Mouse (Mus musculus): ENCODE measurements around the gene Sqstm1. TPM values are rescaled to one million over a fixed set of nuclear protein-coding genes. Genes with fewer than 3 reads are reported as not detected.

The Sqstm1 gene
- polyA plus RNA-seq, 1 experiment from 2014 or later = 422 TPM

DNA sequence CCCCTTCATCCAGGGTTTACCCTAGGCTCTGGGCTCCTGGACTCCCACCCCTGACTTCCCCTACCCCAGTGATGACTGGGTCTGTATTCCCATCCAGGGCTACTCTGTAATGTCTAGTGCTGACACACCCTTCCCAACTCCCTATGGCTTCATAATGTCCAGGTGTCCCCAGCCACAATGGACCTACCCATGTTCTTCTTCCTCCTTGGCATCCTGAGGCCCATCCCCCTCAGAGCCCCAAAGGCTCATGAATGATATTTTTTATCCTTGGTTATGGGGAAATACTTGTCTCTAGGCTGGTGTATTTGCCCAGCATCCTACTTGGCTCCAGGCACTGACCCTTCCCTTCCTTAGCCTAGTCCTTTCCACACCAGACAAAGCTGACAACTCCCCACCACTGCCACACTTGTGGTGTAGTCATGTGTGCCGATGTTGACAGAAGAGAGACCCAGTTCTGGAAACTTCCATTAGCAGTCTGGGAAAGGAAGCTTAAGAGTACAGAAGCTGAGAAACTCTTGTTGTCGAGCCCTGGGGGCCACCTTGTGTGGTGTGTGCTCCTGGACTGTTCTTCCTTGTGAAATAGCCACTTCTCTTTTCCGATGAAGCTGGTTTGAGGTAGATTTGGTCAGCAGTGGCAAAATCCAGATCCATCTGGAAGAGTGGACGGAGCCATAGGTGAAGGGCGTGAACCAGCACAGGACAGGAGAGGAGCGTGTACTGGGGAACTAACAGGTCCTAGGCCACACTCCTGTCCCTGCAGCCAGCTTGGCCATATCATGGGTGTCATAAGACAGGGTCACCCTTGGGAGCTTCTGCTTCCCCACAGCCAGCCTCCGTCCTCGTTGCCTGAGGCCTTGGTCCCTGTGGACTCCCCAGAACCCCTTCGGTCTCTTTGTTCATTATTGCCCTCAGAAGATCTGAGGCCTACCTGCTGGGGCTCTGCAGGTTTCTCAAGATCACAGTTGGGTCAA is 28.5 kb upstream of the Sqstm1 start:
- Histone ChIP-seq H3K9me3 (no peaks in the 10 kb centered on the region), H3K36me3 (peaks cover 13% of the 10 kb centered on the region), H3K27me3 (no peaks in the 10 kb centered on the region), H3K9ac (no peak overlapping the region), H3K4me3 (no peak overlapping the region), H3K4me2 (no peak overlapping the region), H3K27ac (replicated peaks) (no peak overlapping the region), H3K4me1 (replicated peaks) (peaks cover 19% of the 10 kb centered on the region)
- 89% methylated on average over 9 of the region's 9 CpGs for WGBS
- no peak for ATAC-seq (ENCODE audit: low FRiP score, low read depth)

DNA sequence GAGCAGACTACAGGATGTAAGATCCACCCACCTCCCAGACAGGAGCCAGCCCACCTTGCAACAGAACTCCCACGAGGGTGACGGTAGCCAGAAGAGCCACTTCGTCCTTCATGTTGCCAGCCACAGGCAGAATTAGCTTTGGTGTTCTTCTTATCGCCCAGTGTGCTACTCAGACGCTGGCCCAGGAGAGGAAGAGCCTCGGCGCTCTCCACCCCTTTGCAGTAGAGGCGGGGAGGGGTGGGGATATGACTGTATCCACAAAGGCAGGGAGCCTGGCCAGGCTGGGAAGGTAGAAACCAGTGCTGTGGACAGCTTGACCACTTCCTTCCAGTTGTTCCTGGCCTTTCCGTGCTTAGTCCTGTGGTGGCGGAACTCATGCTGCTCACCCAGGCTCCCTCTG is 27.7 kb upstream of the Sqstm1 start, which contains the start of gene Ltc4s:
TSS of gene Ltc4s (minus strand) at position 293 of the 400 bp plus-strand sequence.
- H3K9me3 ChIP-seq = no peaks in the 10 kb centered on the region
- H3K27me3 ChIP-seq = no peaks in the 10 kb centered on the region
- peaks cover 19% of the 10 kb centered on the region for H3K4me1 ChIP-seq (replicated peaks)
- peak within 1 kb of the TSS; percentile 96 for H3K4me2 ChIP-seq
- peak within 1 kb of the TSS; percentile 61 for H3K4me3 ChIP-seq
- ATAC-seq (ENCODE audit: low FRiP score, low read depth) = no peak
- H3K9ac ChIP-seq = no peak within 1 kb of the TSS
- H3K27ac ChIP-seq (replicated peaks) = no peak within 1 kb of the TSS
- peaks cover 20% of the 10 kb centered on the region for H3K36me3 ChIP-seq
- WGBS = 56% methylated on average over 10 of the region's 10 CpGs

DNA sequence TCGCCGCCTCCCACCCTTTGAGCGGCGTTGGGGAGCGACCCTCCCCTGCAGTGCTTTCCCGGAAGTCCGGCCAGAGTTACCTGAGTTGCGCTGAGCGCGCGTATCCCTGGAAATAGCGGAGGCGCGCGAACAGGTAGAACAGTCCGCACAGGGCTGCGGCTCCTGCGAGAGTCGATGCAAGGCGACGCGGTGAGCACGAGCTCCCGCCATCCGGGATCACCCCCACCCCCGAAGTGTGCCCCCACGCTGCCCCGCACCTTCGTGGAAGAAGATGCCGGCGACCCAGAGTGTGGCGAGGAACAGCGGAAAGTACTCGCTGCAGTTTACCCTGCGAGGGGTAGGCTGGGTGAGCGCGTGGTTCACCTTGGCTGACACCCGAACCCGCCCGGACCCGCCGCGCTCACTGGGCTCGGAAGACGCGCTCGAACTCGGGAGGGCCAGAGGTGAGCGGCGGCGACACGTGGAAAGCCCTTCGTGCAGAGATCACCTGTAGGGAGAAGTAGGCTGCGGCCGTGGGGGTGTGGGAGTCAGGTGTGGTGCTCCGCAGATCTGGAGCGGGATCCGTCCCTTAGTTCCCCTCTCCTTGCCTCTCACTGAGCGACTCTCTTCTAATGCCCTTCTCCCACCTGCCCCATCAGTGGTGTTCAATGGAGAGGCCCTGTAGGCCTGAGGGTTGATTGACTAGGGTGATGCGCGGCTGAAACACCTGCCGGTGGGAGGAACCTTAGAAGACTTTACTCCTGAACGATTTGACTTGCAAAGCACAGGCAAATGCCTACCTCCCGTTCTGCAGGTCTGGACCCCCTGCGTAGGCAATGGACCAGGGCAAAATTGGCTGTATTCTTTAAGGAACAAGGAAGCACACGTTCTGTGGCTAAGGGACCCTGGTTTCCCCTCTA is 26.6 kb upstream of the Sqstm1 start:
- Histone ChIP-seq H3K9me3 (no peaks in the 10 kb centered on the region), H3K27ac (replicated peaks) (no peak overlapping the region), H3K4me3 (peak overlapping the region; percentile 61), H3K36me3 (peaks cover 32% of the 10 kb centered on the region), H3K9ac (peak overlapping the region; percentile 48), H3K27me3 (no peaks in the 10 kb centered on the region), H3K4me1 (replicated peaks) (peaks cover 19% of the 10 kb centered on the region), H3K4me2 (peak overlapping the region; percentile 96)
- 2% methylated on average over 66 of the region's 66 CpGs for whole genome bisulfite sequencing
- ATAC-seq (ENCODE audit: low FRiP score, low read depth) = peak; percentile 45

DNA sequence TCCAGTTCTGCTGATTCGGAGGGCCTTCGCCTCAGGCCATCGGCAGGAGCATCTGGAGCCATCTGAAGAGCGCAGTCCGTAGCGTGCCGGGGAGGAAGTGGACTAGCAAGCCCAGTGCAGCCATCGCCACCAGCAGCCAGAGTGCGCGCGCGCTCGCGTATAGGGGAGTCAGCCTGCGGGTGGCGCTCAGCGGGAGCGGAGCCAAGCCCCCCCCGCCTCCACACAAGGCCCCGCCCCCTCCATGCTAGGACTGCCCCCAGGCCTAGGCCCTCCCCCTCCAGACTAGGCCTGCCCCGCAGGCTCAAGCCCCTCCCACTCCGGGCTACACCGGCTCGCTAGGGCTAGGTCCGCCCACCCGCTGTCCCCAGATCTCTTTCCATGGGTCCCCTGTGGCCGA is 25.9 kb upstream of the Sqstm1 start:
- Histone ChIP-seq H3K4me3 (peak overlapping the region; percentile 61), H3K4me2 (peak overlapping the region; percentile 96), H3K4me1 (replicated peaks) (peaks cover 19% of the 10 kb centered on the region), H3K36me3 (peaks cover 38% of the 10 kb centered on the region), H3K27me3 (no peaks in the 10 kb centered on the region), H3K9me3 (no peaks in the 10 kb centered on the region), H3K9ac (peak overlapping the region; percentile 48), H3K27ac (replicated peaks) (peak overlapping the region; percentile 32; the same call in 1 of the 2 replicates)
- ATAC-seq (ENCODE audit: low FRiP score, low read depth) = peak; percentile 89
- WGBS = under 1% methylated on average over 26 of the region's 27 CpGs

DNA sequence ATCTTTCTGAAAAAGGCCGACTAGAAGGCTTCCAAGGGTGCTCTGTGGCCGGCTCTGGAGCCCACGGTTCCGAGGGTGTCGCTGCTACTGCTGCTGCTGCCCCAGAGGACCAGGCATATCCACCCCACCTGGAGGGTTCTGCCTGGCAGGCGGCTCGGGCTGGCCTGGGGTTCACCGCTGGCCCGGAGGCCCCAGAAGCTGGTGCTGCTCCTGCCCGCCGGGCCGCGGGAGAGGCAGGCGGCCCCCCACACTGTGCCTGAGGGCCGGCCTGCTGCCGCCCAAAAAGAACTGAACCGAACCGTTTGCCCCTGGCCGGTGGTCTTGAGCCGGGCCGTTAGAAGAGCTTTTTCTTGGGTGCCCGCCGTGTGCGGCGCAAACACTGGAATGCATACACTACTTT is 24.0 kb upstream of the Sqstm1 start:
- Histone ChIP-seq H3K4me1 (replicated peaks) (peaks cover 27% of the 10 kb centered on the region), H3K9me3 (no peaks in the 10 kb centered on the region), H3K4me2 (no peak overlapping the region), H3K27ac (replicated peaks) (no peak overlapping the region), H3K4me3 (no peak overlapping the region), H3K36me3 (peaks cover 40% of the 10 kb centered on the region), H3K9ac (no peak overlapping the region), H3K27me3 (no peaks in the 10 kb centered on the region)
- ATAC-seq (ENCODE audit: low FRiP score, low read depth) = no peak
- WGBS = 95% methylated on average over 25 of the region's 25 CpGs

DNA sequence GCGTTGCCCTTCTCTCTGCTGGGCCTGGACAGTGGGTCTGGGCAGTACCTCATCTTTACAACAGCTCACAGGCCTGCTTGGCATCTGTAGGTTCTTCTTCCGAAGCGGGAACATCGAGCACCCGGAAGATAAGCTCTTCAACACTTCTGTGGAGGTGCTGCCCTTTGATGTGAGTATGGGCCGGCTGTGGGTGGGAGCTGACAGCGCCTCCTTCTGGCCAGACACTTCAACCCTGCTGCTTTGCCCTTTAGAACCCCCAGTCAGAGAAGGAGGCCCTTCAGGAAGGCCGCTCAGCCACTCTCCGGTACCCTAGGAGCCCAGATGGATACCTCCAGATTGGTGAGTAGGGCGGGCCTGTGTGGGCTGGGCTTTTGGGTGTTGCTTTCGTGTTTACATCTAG is 23.4 kb upstream of the Sqstm1 start:
- no peak for ATAC-seq (ENCODE audit: low FRiP score, low read depth)
- Histone ChIP-seq H3K27ac (replicated peaks) (no peak overlapping the region), H3K4me2 (no peak overlapping the region), H3K36me3 (peaks cover 40% of the 10 kb centered on the region), H3K9me3 (no peaks in the 10 kb centered on the region), H3K4me3 (no peak overlapping the region), H3K27me3 (no peaks in the 10 kb centered on the region), H3K4me1 (replicated peaks) (peaks cover 33% of the 10 kb centered on the region), H3K9ac (no peak overlapping the region)
- 86% methylated on average over 11 of the region's 11 CpGs for WGBS

DNA sequence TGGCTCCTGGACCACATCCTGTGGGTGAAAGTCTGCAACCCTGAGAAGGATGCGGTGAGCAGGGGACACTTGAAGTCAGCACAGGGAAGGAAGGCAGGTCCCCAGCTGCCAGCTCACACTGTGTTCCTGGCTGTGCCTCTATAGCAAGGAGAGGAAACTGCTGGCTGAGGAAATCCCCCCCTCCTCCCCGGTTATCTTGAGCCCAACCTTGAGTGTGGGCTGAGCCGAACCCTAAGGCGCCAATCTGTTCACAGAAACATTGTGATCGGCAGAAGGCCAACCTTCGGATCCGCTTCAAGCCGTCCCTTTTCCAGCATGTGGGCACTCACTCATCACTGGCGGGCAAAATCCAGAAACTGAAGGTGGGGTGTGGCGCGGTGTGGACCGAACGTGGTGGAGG is 22.4 kb upstream of the Sqstm1 start:
- H3K4me2 ChIP-seq = no peak overlapping the region
- H3K4me3 ChIP-seq = no peak overlapping the region
- peaks cover 39% of the 10 kb centered on the region for H3K4me1 ChIP-seq (replicated peaks)
- H3K36me3 ChIP-seq = peaks cover 40% of the 10 kb centered on the region
- H3K9ac ChIP-seq = no peak overlapping the region
- WGBS = 93% methylated on average over 13 of the region's 13 CpGs
- no peak overlapping the region for H3K27ac ChIP-seq (replicated peaks)
- no peak for ATAC-seq (ENCODE audit: low FRiP score, low read depth)
- no peaks in the 10 kb centered on the region for H3K27me3 ChIP-seq
- H3K9me3 ChIP-seq = no peaks in the 10 kb centered on the region

DNA sequence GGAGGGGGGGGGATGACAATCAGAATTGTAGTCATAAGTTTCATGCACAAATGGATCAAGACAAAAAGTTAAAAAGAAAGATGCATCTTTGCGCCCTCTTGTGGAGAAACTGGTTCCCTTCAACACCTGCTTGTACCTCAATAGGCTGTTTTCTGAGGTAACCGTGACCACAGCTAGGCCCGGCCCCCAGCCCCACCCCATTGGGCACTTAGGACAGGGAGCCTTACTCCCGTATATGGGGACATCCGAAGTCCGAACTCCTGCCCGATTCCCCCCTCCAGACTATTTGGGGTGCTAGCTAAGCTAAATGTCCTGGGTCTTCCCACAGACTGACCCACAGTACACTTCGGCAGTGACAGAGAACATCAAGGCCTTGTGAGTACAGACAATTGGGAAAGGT is 20.8 kb upstream of the Sqstm1 start:
- no peak for ATAC-seq (ENCODE audit: low FRiP score, low read depth)
- Histone ChIP-seq H3K36me3 (peaks cover 43% of the 10 kb centered on the region), H3K4me2 (peak overlapping the region; percentile 46), H3K27me3 (no peaks in the 10 kb centered on the region), H3K27ac (replicated peaks) (no peak overlapping the region), H3K9ac (no peak overlapping the region), H3K9me3 (no peaks in the 10 kb centered on the region), H3K4me3 (no peak overlapping the region), H3K4me1 (replicated peaks) (peaks cover 44% of the 10 kb centered on the region)
- 20% methylated on average over 8 of the region's 8 CpGs for WGBS

DNA sequence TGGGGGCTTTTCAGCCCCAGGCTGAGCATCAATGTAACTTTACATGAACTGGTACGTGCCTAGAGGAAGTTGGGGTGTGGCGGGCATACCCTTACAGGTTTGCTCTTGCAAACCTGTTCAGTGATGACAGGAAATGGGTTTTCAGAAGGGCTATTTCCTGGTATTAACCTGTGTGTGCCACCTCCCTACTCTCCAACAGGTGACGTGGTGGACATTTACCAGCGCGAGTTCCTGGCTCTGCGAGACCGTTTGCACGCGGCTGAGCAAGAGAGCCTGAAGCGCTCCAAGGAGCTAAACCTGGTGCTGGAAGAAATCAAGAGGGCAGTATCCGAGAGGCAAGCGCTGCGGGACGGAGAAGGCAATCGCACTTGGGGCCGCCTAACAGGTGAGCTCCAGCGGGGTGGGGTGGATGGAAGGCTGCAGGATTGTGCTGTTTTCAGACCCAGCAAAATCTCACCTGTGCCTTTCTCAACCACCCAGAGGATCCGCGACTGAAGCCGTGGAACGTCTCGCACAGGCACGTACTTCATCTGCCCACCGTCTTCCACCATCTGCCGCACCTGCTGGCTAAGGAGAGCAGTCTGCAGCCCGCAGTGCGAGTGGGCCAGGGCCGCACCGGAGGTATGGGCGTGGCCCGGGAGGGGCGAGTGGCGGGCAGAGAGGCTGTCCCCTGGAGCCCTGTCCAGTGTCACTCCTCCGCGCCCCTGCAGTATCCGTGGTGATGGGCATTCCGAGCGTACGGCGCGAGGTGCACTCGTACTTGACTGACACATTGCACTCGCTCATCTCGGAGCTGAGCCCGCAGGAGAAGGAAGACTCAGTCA is 20.1 kb upstream of the Sqstm1 start:
- no peaks in the 10 kb centered on the region for H3K27me3 ChIP-seq
- ATAC-seq (ENCODE audit: low FRiP score, low read depth) = no peak
- H3K9ac ChIP-seq = no peak overlapping the region
- 30% methylated on average over 45 of the region's 45 CpGs for WGBS
- H3K4me3 ChIP-seq = 0 out of 2 replicates have a peak overlapping the region, but pooled peaks have one; percentile 5
- peaks cover 43% of the 10 kb centered on the region for H3K36me3 ChIP-seq
- H3K27ac ChIP-seq (replicated peaks) = no peak overlapping the region
- H3K4me1 ChIP-seq (replicated peaks) = peaks cover 44% of the 10 kb centered on the region
- H3K9me3 ChIP-seq = no peaks in the 10 kb centered on the region
- H3K4me2 ChIP-seq = peak overlapping the region; percentile 46

DNA sequence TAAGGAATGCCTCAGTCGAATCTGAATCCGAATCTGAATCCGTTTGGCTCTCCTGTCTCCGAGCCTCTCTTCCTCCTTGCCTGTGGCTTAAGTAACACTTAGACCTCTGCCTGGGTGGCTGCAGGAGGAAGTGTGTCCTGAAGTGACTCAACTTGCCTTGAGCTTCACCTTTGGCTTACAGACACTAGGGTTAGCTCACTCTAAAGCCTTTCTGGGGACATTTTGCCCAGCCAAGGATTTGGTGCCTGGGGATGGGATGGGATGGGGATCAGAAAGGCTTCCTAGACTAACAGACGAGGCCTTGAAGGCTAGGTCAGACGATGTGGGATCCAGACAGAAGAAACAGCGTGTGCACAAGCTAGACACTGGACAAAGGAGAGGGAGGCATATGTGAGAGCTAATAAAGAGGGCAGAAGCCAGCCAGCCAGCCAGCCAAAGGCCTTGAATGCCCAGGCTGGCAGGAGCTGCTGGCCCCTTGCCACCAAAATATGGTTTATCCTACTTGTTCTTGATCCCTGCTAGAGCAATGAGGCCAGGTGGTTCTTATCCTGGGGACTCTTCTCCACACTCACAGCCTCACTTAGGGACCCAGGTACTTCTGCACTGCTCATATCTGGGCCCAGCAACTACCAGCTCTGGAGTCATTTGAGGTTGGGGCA is 18.8 kb upstream of the Sqstm1 start:
- H3K27me3 ChIP-seq = no peaks in the 10 kb centered on the region
- H3K27ac ChIP-seq (replicated peaks) = no peak overlapping the region; the same call in 1 of the 2 replicates
- no peak for ATAC-seq (ENCODE audit: low FRiP score, low read depth)
- peaks cover 44% of the 10 kb centered on the region for H3K4me1 ChIP-seq (replicated peaks)
- H3K36me3 ChIP-seq = peaks cover 33% of the 10 kb centered on the region
- H3K9me3 ChIP-seq = no peaks in the 10 kb centered on the region
- H3K4me2 ChIP-seq = no peak overlapping the region
- no peak overlapping the region for H3K9ac ChIP-seq
- 46% methylated on average over 7 of the region's 7 CpGs for WGBS
- no peak overlapping the region for H3K4me3 ChIP-seq

DNA sequence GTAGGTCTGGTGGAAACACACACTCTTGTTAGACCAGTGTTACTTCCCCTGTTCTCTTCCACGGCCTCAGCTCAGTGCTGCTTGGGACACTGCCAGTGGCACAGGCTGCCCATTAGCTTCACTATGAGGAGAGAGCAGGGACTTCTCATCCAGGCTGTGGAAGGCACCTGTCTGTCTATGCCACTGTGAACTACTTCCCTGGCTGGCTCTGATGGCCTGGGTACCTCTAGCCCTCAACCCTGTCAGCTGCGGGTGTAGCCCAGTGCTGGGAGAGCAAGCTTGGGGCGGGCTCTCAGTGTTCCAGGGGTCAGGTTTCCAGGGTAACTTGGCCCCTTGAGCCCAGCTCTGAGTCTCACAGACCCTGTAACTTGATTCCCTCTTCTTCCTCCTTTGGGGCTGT is 18.1 kb upstream of the Sqstm1 start:
- Histone ChIP-seq H3K4me2 (no peak overlapping the region), H3K9ac (no peak overlapping the region), H3K4me3 (no peak overlapping the region), H3K4me1 (replicated peaks) (peaks cover 49% of the 10 kb centered on the region), H3K36me3 (peaks cover 27% of the 10 kb centered on the region), H3K9me3 (no peaks in the 10 kb centered on the region), H3K27ac (replicated peaks) (no peak overlapping the region), H3K27me3 (no peaks in the 10 kb centered on the region)
- no peak for ATAC-seq (ENCODE audit: low FRiP score, low read depth)
- WGBS = 25% methylated on average over 3 of the region's 3 CpGs

Data from hindbrain, embryonic 15.5 days (tissue).